Mouse (Mus musculus) layer of hippocampus, adult 2 months (tissue): Measurements from ENCODE around the gene Macrod2. TPM values are rescaled to one million over a fixed set of nuclear protein-coding genes. Genes with fewer than 3 reads are reported as not detected.

Experiments used
- DNase-seq, 2 experiments: peaks; one replicate each; pipeline ENCODE4 v3.0.0; 2022; ENCODE audit warnings: low spot score in 2 of 2
- H3K27ac ChIP-seq: fragments of 200-600 bp; 2 replicates; pipeline ENCODE4 v1.8.1; 2022
- H3K4me3 ChIP-seq: fragments of 200-600 bp; 2 replicates; pipeline ENCODE4 v1.8.1; 2022; ENCODE audit warnings: mild to moderate bottlenecking
- CTCF ChIP-seq: fragments of 200-600 bp; conservative IDR thresholded peaks from 2 replicates; pipeline ENCODE4 v1.8.1; 2022; ENCODE audit warnings: antibody characterized with exemption, mild to moderate bottlenecking, moderate library complexity
- total RNA-seq, 2 experiments: library from RNA; stranded (reverse); gene quantifications; 2 replicates each; pipeline ENCODE4 v1.2.3; 2021

Macrod2 gene
- total RNA-seq, 2 experiments from 2014 or later, result 47.4 to 55.5 TPM

- DNase-seq, result no peak
Measured at GRCm38 (mm10) chr2:140530214-140530613, 135.1 kb downstream of the Macrod2 start.

DNA sequence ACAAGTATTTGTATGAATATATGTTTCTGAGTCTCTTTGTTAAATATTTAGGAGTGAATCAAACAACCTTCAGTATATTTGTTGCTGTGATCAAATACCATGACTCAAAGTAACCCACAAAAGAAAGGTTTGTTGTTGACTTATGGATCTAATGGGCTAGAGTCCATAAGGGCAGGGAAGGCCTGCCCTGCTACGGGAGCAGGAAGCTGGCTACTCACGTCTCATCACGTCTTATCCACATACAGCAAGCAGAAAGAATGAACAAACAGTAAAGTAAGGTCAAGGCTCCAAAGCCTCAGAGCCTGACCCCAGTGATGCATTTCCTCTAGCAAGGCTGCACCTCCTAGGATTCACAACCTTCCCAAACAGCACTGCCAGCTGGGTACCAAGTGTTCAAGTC is 136.9 kb downstream of the Macrod2 start:
- Histone ChIP-seq H3K4me3 (no peak overlapping the region), H3K27ac (no peak overlapping the region)
- no peak for DNase-seq
- TF ChIP-seq CTCF, result no peak

More at GRCm38 (mm10) chr2:140530214-140530613, 135.1 kb downstream of the Macrod2 start:
- peak; percentile 65 for TF ChIP-seq CTCF
- Histone ChIP-seq H3K27ac (no peak overlapping the region), H3K4me3 (no peak overlapping the region)

DNA sequence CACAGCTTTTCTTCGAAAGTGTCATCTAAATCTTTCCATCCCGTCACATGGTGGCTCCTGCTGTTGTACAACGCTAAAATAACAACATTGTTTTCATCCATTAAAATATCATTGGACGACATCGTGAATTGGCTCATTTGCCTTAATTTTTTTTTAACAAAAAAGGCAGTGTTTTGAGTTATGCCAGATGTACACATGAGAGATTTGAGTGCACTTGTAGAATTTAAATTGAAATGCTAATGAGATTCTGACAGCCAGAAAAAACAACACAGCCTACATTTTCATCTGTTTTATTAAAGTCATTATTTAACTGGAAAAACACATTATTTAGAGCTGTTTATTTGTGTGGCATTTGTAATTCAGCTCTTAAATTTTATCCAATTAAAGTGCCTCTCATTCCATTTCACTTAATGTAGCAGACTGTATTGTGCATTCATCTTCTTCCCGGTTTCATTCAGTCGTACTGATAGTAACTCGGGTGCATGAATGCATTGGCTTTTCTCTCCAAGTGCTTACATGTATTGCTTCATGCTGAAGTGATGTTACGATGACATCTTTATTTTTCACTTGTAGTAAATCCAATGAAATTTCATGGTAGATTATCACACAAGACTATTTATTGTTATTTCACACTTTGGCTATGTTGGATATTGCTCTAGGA is 137.9 kb downstream of the Macrod2 start:
- peak overlapping the region; percentile 26 for H3K4me3 ChIP-seq
- H3K27ac ChIP-seq, result peak overlapping the region; percentile 51; the same call in 1 of the 2 replicates
- no peak for TF ChIP-seq CTCF
- peak in 1 of 2 experiments; percentile 46 for DNase-seq

DNA sequence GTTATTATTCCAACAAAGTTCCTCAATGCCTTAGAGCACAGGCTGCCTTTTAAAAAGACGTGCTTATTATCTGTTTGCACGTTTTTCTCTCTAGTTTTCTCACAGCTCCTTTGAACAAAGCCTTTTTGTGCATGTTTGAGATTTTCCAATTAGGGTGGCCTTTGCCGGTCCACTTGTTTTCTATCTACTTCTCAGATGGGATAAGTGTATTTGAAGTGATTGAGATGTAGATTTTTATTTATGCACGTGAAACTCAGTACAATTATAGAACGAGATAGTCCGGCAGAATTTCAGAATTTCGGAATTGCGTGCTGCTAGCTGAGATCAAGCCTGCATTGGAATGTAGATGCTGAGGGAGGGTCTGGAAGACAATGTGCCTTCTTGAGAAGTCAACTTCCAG is 138.5 kb downstream of the Macrod2 start:
- H3K27ac ChIP-seq, result no peak overlapping the region; the same call in 1 of the 2 replicates
- H3K4me3 ChIP-seq, result peak overlapping the region; percentile 26; the same call in 1 of the 2 replicates
- no peak for TF ChIP-seq CTCF
- no peak for DNase-seq

GRCm38 (mm10) chr2:140534583-140534982 is 139.5 kb downstream of the Macrod2 start:
- no peak for DNase-seq
- H3K27ac ChIP-seq, result no peak overlapping the region
- no peak for TF ChIP-seq CTCF
- no peak overlapping the region for H3K4me3 ChIP-seq

- Histone ChIP-seq H3K4me3 (no peak overlapping the region), H3K27ac (no peak overlapping the region)
- no peak for DNase-seq
- TF ChIP-seq CTCF, result no peak
Measured at GRCm38 (mm10) chr2:140535832-140536571, 140.9 kb downstream of the Macrod2 start.

- DNase-seq, result no peak
- TF ChIP-seq CTCF, result no peak
- H3K4me3 ChIP-seq, result no peak overlapping the region
- H3K27ac ChIP-seq, result no peak overlapping the region
Measured at GRCm38 (mm10) chr2:140549286-140549685, 154.2 kb downstream of the Macrod2 start.

DNA sequence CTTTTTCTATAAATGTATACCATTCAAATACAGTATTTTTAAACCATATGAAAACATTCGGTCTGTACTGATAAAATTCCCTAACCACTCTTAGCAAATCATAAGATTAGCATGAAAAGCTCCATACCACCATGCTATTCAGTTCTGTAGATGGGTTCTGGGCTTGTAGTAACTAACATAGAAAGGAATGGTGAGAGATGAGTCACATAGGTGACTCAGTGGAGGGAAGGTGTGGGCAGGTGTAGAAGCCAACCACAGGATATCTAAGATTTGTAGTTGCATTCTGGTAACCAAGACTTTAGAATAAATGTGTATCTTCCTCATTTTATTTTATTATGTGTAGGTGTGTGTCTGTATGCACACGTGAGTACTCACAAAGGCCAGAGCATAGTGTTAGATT is 166.3 kb downstream of the Macrod2 start:
- no peak overlapping the region for H3K4me3 ChIP-seq
- no peak for DNase-seq
- no peak overlapping the region for H3K27ac ChIP-seq
- TF ChIP-seq CTCF, result no peak

- no peak for TF ChIP-seq CTCF
- Histone ChIP-seq H3K27ac (no peak overlapping the region), H3K4me3 (no peak overlapping the region)
- DNase-seq, result no peak
Measured at GRCm38 (mm10) chr2:140570874-140571273, 175.8 kb downstream of the Macrod2 start.

- TF ChIP-seq CTCF, result no peak
- DNase-seq, result peak in 1 of 2 experiments; percentile 4
- H3K27ac ChIP-seq, result no peak overlapping the region
- H3K4me3 ChIP-seq, result no peak overlapping the region
Measured at GRCm38 (mm10) chr2:140592537-140593261, 197.6 kb downstream of the Macrod2 start.

GRCm38 (mm10) chr2:140596906-140597305 is 201.8 kb downstream of the Macrod2 start:
- TF ChIP-seq CTCF, result no peak
- Histone ChIP-seq H3K4me3 (no peak overlapping the region), H3K27ac (no peak overlapping the region)
- DNase-seq, result no peak

DNA sequence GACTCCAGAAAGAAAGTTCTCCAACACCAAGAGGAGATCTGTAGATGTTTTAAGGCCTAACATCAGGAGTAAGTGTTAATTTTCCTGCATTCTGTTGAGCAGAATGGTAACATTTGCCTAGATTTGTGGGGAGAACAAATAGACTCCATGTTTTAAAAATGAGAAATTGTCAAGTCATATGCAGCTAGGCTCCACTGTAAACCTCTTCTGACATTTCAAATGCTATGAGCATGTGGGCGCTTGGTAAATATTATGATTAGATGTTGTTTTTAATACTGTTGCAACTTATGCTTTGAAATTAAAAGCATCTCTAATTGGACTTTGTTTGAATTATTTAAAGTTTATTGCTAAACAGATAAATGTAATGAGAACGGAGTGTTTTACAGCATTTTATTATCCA is 220.3 kb downstream of the Macrod2 start:
- no peak for DNase-seq
- TF ChIP-seq CTCF, result no peak
- Histone ChIP-seq H3K27ac (no peak overlapping the region), H3K4me3 (no peak overlapping the region)

GRCm38 (mm10) chr2:140621730-140622337 is 226.7 kb downstream of the Macrod2 start:
- TF ChIP-seq CTCF, result no peak
- H3K27ac ChIP-seq, result no peak overlapping the region
- no peak for DNase-seq
- H3K4me3 ChIP-seq, result no peak overlapping the region
